Mouse (Mus musculus): ENCODE results near the gene Plpp7. TPM values are rescaled to one million over a fixed set of nuclear protein-coding genes. Genes with fewer than 3 reads are reported as not detected.

Plpp7 gene
- total RNA-seq, 2 experiments from 2014 or later: 26.1 to 30.9 TPM

DNA sequence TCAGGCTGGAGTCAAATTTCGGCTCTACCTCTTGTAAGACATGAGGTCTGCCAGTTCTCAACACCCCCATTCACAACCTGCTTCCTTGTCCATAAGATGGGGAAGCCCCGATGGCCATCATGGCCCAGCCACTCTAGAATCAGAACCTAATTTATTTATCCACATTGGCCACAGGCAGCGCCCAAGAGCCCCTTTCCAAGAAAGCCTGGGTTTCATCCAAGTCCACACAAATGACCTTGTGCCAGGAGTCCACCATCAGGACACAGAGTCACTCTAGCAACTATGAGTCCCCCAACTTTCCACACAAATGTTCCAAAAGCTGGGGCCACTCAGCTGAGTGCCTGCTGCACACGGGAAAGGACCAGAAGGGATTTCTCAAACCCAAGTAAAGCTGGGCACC is 29.3 kb upstream of the Plpp7 start:
- DNase-seq: peak in 1 of 2 experiments; percentile 54

DNA sequence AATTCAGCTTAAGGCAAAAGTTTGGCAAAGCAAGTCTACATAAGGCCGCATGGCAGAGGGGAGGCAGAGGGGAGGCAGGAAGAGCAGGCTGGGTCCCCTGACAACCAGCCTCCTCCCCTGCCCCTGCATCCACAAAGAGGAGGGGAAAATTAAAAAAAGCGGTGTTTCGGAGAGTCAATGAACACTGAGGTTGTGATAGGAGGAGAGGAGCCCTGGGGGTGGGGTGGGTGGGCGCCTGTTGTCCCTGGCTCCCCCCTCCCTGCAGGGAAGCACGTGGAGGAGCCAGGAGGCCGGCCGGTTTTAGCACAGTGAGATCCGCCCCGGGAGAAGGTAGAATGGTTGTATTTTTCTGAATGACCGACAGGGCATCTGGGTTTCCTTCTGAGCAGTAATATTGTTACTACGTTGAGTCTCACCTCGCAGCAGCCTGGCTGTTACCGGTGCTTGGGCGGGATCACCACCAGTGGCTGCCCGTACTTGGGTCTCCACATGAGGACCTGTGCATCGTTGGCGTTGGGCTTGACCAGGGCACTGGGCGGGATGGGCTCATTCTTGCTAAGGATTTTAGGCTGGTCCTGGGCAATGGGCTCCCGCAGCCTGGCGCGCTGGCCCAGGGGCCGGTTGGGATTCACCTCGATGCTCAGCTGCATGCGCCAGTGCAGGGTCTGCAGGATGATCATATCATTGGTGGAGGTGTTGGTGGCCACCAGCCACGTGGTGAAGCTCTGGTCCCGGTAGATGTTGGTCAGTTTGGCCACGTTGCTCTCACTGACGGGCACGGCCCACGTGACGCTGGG is 26.3 kb upstream of the Plpp7 start:
- DNase-seq: no peak
- intact Hi-C loops (cut with DNase I): no loop called here

More for the DNA sequence above, 29.3 kb upstream of the Plpp7 start:
- intact Hi-C loops (cut with DNase I): no loop called here

DNA sequence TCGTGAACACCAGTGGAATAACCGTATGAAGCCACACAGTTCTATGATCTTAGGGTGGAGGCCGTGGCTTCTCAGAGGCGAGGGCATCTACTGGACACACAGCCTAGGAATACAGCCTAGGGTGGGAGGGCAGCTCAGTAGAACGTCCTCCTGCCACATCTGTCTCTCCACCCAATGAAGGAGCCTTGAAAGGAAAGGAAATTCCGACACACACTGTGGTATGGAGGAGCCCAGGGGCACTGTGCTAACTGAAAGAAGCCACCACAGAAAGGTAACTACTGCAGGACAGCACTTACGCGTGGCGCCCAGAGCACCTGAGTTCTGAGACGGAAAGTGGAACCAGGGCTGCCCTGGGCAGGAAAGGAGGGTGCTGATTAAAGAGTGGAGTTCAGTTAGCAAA is 24.6 kb upstream of the Plpp7 start:
- intact Hi-C loops (cut with DNase I): no loop called here
- DNase-seq: no peak

DNA sequence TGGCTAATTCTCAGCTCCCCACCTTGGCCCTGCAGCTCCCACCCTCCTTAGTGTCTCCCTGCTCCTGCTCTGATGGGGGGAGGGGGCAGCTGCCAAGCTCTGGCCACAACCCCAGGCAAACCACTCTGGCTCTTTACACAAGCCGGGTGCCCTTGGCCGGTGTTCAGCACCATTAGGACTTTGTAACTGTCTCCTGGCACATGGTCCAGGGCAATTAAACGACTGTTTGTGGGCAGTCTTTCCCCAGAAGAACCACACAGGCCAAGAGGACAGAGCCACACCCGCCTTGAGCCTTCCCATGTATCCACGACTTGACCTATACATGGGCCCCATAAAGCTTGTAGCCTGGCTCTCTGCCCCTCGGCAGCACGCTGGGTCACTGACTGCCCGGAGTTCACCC is 20.9 kb upstream of the Plpp7 start:
- intact Hi-C loops (cut with DNase I): no loop called here
- peak in 1 of 2 experiments; percentile 64 for DNase-seq

DNA sequence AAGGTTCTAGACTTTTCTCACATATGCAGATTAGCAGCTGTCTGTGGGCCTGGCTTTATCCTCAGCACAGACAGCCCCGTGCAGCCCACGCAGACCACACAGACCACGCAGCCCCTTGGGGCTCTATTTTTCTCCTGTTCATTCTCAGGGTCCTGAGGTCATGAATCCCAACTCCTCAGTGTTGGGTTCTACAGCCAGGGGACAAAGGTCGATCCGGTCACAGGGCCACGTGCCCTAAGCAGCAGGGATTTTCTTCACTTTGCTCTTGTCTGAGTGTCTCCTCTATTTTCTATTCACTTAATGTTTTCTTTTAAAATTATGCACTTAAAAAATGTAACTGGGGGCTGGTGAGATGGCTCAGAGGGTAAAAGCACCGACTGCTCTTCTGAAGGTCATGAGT is 20.0 kb upstream of the Plpp7 start:
- no peak for DNase-seq
- intact Hi-C loops (cut with DNase I): no loop called here

DNA sequence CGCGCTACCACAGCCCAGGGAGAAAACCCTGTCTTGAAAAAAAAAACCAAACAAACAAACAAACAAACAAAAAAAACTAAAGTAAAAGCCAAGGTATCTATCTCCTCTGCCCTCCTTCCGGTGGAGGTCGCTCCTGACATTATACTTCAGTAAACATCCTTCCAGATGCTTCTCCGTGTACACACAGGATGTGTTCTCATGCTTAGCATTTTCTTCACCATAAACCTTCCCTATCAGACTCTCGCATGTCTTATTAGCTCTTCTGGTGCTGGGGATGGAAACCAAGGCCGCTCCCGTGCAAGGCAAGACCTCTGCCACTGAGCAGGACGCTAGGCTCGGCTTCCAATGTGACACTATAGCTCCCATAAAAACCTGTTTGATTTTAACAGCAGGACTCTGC is 17.6 kb upstream of the Plpp7 start:
- intact Hi-C loops (cut with DNase I): no loop called here
- DNase-seq: no peak

DNA sequence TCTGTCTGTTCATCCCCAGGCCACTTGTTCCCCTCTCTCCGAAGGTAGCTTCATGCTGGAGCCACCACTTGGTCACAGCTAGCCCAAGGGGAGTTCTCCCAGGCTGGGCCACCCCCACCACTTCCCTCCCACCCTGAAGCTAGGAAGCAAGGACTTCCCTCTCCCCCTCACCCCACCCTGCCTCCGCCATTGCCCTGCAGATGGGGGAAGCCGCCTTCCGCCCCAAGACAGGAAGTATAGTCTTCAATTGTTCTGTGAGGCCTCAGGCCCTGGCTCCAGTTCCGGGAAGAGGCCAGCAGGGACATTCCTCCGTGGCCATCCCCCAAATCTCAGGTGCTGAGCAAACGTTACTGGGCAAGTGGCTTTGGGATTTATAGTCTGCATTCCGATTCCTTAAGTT is 16.8 kb upstream of the Plpp7 start:
- DNase-seq: peak; percentile 63 to 65
- intact Hi-C loops (cut with DNase I): no loop called here

DNA sequence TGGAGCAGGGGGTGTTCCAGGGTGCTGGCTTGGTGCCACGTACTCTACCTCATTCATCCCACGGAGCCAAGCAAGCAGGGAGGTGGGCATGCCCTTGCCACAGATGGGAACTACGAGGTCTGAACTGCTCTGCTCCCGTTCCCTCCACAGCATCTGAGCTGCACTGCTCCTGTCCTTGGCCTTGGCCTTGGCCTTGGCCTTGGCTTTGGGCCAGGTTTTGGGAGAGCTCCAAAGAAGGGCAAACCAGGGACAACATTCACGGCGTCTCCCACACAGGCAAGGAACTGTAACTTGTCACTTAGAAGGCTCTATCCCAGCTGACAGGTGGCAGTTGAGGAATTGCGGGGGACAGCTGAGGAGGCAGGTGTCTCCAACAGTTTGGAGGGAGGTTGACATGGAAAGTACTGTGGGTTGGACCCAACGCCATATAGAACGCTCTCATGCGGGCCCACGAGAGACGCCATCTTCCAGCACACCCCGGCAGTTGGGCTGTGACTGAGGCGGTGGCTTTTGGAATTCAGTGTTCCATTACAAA is 16.1 kb upstream of the Plpp7 start:
- intact Hi-C loops (cut with DNase I): no loop called here
- DNase-seq: peak in 1 of 2 experiments; percentile 36

DNA sequence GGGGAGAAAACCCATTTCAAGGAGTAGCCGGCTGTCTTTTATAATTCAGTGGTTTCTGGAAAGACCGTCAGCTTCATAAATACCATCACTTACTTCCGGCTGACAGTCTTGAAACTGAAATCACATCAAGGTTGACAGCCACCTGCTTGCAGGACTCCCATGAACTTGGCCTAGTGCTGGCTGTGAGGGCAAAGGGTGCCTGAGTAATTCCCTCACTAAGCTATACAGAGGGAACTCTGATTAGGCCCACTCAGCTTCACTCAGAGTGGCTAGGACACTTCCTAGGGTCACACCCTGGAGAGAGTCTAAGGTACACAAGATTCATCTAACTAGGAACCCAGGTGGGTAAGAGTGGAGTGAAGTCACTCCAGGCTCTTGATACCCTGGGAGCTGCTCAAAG is 14.6 kb upstream of the Plpp7 start:
- DNase-seq: no peak
- intact Hi-C loops (cut with DNase I): no loop called here

DNA sequence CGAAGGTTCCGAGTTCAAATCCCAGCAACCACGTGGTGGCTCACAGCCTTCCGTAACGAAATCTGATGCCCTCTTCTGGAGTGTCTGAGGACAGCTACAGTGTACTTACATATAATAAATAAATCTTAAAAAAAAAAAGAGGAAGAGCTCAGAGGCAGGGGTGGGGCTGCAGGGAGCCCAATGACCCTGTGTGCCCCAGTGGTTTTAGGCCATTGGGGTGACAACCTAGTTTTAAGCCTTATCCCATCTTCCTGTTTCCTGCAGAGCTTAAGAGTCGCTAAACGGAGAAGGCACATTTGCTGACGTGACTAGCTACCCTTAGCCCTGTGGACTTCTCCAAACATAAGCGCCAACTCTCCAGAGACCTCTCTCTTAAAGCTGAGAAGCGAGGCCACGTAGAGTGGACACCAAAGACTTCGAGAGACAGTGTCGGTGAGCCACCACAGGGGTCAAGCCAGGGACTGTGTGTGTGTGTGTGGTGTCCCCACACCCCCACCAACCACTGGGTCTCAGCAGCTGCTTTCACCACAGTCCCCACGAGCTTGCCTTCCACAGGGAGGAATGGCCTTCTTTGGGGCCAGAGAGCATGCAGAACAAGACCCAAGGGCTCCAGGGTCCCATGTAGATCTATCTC is 13.9 kb upstream of the Plpp7 start:
- DNase-seq: peak in 1 of 2 experiments; percentile 25
- intact Hi-C loops (cut with DNase I): no loop called here

DNA sequence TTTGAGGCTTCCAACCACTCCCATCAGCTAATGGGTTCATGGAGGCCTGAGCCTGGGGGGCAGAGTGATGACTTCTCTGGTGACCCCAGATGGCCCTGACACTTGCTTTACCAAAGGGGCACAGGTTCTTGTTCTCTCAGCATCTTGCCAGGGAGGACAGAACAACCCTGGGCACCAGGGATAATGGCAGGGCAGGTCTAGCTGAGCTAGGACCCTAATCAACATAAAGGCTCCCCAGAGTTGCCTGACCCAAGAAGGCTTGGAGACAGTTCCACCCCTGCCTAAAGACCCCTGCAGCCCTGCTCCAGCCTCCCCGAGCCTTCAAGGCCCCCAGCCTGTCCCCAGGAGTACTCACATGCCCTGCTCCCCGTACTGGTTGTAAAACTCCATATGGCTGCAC is 13.1 kb upstream of the Plpp7 start:
- DNase-seq: no peak
- intact Hi-C loops (cut with DNase I): loop anchor here (2.0 kb wide), 1 partner anchor 49 kb away; no protein-coding TSS in a partner anchor

DNA sequence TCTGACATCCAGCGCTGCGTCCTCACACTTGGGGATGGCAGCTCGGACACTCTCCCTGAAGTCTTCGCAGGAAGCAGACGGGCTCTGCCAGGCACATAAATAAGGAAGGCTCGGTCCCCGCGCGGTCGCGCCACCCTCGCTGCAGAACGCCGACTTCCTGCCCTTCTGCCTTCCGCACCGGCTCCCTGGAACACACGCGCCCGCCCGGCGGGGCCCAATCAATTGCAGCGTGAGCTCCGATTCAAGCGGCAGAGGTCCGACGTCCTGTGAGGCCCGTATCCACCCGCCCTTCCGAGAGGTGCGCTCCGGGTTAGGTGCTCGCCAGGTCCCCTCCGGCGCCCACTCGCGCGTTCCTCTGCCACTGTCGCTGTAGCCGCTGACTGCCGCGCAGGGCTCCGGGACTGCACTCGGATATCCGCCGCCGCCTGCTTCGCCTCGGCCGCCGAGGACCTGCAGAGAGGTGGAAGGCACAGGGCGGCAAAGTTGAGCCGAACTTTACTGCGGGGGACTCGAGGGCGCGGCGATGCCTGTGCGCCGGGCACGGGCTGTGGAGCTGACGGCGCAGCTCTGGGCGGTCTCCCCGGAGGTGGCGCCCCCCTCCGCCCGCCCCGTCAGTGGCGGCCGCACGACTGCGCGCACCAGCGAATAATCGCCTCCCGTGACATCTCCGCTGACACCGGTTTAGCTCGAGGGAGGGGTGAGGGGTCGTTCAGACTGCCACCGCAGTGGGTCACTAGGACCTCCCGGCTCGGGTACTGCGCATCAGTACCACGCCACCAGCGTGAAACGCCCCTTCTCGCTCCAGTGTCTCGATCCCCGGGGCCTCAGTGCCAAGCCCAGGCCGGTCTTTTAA is 11.9 kb upstream of the Plpp7 start:
- peak; percentile 64 to 69 for DNase-seq

DNA sequence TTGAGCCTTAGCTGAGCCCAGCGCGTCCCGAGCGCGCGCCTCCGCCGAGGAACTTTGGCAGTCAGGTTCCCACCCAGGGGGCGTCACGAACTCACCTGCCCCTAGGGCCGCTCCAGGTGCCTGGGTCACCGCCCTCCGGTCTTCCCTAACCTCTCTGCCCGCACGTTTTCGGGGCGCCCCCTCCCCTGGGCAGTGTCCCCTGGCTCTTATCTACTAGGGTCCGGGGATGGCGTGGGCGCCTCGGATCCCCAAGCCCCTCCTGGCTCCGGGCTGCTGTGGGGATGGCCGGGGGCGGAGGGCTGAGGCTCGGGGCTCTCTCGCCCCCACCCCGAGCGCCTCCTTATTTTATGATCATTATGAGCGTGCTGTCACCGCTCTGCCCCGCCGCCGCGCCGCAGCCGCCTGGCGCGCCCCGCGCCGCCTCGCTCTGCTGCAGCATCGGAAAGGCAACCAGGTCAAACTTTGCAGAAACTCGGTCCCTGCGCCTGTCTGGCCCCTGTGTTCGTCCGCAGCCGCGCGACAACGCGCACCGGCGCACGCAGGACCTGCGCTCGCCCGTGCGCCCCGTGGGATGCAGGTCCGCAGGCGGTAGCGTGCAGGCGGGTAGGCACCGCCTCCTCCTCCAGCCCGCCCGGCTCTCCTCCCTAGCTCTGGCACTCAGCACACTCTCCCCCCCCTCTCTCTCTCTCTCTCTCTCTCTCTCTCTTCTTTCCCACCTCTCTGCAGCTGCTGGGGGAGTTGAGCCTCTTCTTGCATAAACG is 11.0 kb upstream of the Plpp7 start, which contains the start of gene Fam78a:
Gene Fam78a (minus strand): TSS at position 747 of the 761 bp plus-strand sequence.
- DNase-seq: peak; percentile 43 to 53
- intact Hi-C loops (cut with DNase I): no loop called here

More for the DNA sequence above, 11.9 kb upstream of the Plpp7 start:
- intact Hi-C loops (cut with DNase I): loop anchor here (2.0 kb wide), 1 partner anchor 47 kb away; no protein-coding TSS in a partner anchor

DNA sequence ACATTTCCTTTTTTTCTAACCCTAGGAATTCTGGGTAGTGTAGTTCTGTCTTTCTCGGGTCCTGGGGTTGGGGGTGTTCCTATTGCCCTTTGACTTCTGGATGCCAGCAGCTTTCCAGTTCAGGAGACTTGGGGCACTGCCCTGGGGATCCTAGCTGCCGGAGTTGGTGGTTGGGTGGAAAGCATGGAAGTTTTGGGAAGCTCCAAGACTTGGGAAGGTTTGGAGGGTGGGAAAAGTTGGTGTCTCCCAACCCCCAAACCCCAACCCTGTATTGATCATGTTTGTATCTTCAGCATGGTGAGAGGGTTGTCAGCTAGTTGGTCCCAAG is 10.5 kb upstream of the Plpp7 start:
- DNase-seq: no peak
- intact Hi-C loops (cut with DNase I): no loop called here

DNA sequence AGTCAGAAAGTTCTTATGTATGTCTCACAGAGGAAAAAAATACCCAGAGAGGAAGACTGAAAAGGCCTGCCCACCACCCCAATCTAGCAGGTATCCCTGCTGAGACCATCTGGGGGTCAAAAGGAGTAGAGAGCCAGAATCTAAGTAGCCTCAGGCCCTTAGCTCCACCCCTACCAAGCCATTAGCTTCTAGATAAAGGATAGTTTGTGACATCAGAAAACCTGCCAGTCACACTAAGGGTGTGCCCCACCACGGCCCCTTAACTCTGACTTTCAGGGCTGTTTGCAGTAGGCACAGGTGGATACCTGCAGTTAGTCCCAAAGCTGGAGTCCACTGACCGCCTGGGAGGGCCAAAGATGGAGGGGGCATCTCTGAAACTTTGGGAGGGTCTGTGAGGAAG is 10.1 kb upstream of the Plpp7 start:
- no peak for DNase-seq
- intact Hi-C loops (cut with DNase I): no loop called here

DNA sequence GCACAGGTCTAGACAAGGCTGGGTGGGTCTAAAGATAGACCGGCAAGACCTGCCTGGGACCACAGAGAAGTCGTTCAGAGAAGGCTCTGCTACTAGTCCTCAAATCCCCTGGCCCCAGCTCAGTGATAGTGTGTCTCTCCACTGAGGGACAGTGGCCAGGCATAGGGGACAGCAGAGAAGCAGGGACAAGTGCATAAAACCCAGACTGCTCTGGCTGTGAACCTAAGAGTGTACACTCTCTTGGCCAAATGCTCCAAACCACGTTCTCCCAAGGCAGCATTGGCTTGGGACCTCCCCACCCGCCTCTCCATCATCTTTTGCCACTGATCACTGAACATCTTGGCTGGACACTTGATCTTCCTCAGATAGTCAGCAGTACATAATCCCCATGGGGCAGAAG is 7.7 kb upstream of the Plpp7 start:
- DNase-seq: no peak
- intact Hi-C loops (cut with DNase I): no loop called here

DNA sequence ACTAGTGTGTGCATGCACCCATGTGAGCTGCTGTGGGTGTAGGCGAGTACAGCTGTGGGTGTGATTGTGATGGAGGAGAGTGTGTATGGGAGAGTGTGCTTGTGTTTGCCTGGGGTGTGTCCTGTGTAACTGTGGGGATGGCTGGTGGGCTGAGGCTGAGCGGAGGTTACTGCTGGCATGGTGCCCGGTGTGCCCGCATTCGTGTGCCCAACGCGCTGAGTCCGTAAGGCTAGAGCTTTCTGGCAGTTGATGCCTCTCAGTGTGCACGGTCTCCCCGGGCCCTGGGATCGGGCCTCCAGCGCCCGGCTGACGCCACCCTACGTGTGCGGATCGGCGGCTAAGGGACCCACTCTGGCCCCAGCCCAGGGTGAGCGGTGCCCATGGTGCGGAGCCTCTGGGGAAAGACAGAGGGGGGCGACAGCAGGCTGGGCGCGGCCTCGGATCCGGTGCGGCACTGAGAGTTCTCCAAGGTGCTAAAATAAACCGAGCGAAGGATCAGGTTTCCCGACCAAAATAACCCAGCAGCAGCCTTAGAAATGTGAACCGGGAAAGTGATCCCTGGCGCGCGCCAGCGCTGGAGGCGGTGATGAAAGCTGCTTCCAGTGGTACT is 6.9 kb upstream of the Plpp7 start:
- intact Hi-C loops (cut with DNase I): no loop called here

DNA sequence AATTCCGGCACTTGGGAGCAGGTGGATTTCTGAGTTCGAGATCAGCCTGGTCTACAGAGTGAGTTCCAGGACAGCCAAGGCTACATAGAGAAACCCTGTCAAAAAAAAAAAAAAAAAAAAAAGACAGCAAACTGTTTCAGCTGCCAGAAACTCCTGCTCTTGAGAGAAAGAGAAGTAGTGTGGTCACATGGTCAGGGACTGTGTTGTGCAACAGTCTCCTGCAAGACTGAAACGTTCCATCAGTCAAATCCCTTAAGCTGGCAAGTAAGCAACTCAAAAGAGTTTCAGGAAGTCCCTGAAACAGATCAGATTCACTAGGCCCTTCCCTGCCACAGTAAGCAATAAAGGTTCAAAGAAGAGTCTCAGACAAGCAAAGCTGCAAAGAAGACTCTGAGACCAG is 5.7 kb upstream of the Plpp7 start:
- DNase-seq: no peak
- intact Hi-C loops (cut with DNase I): no loop called here

More for the DNA sequence above, 6.9 kb upstream of the Plpp7 start:
- peak in 1 of 2 experiments; percentile 51 for DNase-seq

DNA sequence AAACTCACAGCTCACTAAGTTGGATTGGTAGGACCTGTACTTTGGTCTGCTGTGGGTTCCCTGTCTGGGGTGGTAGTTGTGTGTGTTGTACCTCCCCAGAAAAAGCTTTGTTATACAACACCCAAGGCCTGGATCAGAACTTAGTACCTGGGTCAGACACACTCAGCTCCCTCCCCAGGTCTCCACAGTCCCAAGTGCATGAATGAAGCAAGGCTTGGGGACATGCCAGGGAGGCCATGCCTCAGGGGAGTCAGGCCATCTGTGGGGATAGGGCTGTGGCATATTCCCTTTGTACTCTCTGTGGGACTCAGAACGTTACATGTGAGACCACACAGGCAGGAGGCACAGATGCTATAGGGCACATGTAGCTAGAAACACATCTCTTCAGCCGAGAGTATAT is 5.2 kb upstream of the Plpp7 start:
- intact Hi-C loops (cut with DNase I): no loop called here
- no peak for DNase-seq

DNA sequence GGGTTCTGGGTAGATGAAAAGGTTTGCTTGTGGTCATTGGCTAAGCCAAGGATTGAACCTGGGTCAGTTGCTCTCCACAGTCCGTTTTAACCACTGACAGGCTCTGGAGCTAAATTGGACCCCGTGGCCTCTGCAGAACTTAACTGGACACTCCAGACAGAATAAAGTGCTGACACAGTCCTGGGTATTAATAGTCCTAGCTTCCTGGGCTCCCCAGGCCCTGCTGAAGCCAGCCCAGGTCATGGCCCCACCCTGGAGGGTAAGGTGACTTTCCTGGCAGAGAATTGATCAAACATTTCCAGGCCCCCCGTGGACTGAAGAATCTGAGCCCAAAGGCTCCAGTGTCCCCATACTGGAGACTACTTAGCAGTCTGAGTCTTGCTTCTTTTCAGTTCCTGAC is 3.4 kb upstream of the Plpp7 start:
- intact Hi-C loops (cut with DNase I): no loop called here
- DNase-seq: no peak
